Mouse (Mus musculus) kidney, adult 9 months (tissue): ENCODE data around the gene Clec2h.
"Not testable (repeated sequence)": the region's sequence is repeated elsewhere in the genome, so short reads cannot be mapped to it uniquely, and the experiment has no call there.

ENCODE experiments used
- DNase-seq: peaks from one replicate; pipeline ENCODE4 v3.0.0; 2022

Clec2h gene

DNA sequence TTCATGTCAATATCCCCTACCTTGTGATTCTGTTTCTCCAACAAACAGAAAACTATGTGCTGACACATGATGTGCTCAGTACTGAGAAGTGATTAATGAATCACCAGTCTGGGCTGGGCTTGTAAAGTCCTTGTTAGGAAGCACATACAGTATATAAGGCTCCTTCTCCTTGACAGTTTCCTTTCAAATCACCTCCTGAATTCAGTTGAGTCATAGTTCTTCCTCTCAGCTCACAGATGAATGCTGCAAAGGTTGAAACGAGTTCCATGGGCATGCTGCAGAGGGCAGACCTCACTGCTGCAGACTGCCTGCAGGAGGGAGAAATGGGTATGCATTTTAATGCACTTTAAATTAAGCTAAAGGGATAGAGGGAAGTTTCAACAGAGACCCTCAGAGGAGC lies at the start of gene Clec2h:
Clec2h (plus strand) TSS at position 180 of the 400 bp plus-strand sequence.
- DNase-seq, result peak; percentile 68

DNA sequence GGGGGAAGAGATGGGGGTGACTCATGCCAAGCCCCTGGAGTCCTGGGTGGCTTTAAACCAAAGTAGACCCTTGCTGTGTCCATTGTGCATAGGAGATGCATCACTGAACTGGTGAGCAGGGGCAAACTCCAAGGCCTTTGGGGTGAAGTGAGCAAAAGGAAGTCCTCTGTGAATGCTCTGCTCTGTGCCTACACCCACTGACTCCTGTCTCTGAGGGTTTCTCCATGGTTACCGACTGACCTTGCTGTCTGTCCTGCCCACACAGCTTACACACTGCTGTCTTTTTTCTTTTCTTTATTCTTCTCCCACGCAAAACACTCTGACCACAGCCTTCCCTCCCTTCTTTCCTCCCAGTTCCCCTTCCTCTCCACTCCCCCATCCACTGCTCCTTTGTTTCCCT lies 39.5 kb upstream of the Clec2h start:
- no peak for DNase-seq

GRCm38 (mm10) chr6:128623433-128623832 lies 38.8 kb upstream of the Clec2h start, which contains the start of gene Klrb1a:
TSS of gene Klrb1a (minus strand) at chr6:128623533.
- DNase-seq, result not testable (repeated sequence)

DNA sequence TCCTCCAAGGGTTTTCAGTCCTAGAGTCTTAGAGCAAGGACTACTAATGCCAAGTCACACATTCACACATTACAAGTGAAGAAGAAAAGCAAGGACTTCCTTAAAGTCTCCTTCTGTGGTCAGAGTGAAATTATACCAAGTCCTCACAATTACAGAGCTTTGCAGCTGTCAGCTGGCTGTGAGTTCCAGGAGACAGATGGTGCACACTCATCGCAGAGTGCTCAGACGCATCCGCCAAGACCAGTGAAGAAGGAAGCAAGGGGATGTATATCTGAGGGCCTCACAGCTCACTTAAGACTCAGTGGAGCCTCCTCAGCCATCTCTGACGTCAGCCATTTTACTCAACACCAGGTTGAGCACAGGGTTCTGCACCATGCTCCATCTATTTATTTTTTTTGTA lies 37.8 kb upstream of the Clec2h start:
- DNase-seq, result no peak

- DNase-seq, result not testable (repeated sequence)
Observed at GRCm38 (mm10) chr6:128625246-128625645, 36.9 kb upstream of the Clec2h start.

GRCm38 (mm10) chr6:128629771-128630739 lies 32.1 kb upstream of the Clec2h start:
- peak; percentile 66 for DNase-seq

DNA sequence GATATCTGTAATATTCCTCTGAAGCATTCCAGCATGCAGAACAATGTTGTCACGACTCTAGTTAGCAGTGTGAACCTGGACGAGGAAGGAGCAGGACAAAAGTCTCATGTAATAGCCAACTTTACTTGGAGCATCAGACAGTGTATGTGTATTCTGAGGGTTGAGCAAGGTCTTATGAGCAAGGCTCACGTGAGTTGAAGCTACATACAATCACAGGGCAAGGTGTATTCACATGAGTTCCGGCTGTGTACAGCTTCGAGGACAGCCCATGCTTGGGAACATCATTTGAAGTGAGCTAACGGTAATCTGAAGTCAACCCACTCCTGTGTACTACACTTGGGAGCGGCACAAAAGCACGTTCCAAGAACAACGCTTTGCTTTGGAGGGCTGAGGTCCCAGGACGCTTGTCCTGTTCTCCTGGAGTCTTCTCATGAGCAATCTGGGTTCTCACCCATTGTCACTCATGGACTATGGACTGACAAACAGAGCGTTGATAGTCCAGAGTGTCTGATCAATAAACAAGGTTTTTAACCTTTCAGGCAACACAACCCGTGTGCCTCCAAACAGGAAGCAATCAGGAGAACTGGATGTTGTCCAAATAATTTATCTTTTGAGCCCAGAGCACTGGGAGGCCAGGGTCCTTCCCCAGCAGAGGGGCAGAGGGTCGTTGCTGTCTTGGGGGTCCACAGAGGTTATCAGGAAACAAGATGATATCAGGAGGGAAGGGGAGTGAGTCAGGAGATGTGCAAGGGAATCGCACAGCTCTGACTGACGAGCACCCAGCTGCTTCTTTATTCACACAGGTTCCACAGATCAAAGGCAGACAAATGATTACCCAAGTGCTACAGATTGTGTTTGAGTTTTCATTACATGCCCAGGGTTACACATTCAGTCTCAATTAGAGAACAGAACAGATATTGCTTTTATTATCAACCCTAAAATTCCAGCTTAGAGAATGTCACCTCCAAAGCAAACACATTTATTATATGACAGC lies 31.0 kb upstream of the Clec2h start:
- not testable (repeated sequence) for DNase-seq

- no peak for DNase-seq
Observed at GRCm38 (mm10) chr6:128640673-128641072, 21.5 kb upstream of the Clec2h start.

DNA sequence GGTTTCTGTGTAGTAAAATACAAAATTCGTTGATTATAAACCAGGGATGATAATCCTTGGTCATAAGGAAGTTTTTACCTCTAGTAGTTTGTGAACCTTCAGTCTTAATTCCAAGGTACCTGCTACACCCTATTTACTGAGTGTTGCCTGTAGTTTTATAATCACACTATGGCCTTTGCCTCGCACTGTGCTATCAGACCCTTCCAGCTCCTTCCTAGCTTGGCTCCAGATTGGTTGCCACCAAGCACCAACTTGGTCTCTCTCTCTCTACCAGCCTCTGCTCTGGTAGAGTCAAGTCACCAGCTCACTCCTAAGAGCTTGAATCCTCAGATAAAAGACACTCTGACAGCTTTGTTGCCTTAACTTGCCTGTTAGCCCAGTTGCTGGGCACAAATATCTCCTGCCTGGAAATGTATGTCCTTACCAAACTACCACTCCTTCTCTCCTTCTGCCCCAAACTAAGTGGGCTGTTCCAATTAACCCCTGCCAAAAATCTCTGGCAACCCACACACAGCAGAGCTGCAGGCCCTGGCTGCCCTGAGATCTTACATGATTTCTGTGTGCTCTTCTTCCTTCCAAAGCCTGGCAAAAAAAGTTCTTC lies 21.0 kb upstream of the Clec2h start:
- no peak for DNase-seq

DNA sequence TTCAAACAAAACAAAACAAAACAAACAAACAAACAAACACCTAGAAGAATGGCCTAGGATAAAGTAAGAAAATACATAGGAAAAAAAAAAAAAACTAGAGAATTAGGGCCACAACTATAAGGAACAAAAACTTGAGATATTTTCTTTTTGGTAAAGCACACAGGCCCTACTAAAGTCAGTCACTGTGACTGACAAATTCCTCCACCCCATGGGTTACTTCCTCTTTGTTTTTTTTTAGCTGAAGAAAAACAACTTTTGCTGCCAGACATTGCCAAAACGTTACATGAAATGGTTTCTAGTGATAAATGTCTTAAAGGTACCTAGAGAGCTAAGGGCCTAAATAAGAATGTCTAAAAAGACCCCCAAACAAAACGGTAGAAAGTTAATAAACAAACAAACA lies 18.2 kb upstream of the Clec2h start:
- DNase-seq, result no peak

DNA sequence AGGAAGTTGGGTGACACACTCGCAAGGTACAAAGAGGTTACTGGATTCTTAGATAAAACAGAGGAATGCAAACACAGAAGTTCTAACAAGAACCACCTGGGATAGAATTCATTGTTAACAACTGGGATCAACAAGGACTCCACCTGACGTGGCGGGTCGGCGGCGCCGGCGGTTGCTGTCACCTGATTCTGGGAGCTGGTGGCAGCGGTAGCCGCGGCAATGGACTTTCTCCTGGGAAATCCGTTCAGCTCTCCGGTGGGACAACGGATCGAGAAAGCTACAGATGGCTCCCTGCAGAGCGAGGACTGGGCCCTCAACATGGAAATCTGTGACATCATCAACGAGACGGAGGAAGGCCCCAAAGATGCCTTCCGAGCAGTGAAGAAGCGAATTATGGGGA lies 17.5 kb upstream of the Clec2h start:
- DNase-seq, result not testable (repeated sequence)

DNA sequence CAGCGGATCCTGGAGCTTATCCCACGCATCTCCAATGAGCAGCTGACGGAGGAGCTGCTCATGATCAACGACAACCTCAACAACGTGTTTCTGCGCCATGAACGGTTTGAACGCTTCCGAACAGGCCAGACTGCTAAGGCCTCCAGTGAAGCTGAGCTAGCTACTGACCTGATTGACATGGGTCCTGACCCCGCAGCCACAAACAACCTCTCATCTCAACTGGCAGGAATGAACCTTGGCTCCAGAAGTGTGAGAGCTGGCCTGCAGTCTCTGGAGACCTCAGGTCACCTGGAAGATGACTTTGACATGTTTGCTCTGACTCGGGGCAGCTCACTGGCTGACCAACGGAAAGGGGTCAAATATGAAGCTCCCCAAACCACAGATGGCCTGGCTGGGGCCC lies 16.5 kb upstream of the Clec2h start:
- not testable (repeated sequence) for DNase-seq

- DNase-seq, result peak; percentile 56
Observed at GRCm38 (mm10) chr6:128649681-128650080, 12.5 kb upstream of the Clec2h start.

- DNase-seq, result peak; percentile 87
Observed at GRCm38 (mm10) chr6:128650187-128650586, 12.0 kb upstream of the Clec2h start.

DNA sequence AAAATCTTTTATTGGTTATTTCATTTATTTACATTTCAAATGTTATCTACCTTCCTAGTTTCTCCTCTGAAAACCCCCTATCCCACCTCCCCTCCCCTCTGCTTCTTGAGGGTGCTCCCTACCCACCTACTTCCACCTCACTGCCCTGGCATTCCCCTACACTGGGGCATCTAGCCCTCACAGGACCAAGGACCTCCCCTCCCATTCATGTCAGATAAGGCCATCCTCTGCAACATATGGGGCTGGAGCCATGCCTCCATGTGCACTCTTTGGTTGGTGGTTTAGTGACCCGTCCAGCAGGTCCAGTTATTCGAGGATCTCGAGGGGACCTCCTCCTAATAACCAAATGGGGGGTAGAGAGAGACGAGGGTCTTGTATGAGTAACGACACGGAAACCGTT lies 11.4 kb upstream of the Clec2h start:
- not testable (repeated sequence) for DNase-seq

GRCm38 (mm10) chr6:128652938-128653337 lies 9.2 kb upstream of the Clec2h start:
- DNase-seq, result no peak

DNA sequence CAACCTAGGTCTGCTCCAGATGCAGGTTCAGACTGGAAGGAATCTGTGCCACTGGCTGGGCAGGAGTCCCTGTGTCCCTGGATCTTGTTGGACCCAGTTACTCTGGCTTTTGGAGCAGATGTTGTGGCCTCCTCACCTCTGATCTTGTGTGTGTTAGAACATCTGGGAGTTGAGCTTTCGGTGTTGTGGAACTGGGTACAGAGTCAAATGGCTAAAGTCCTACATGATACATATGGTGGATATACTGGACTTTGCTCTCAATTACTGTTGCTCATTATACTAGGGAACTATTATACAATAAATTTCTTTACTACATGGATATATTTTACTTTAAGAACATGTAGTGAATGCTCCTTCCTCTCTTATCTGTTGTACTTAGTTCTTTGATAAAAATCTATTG lies 936 bp upstream of the Clec2h start:
- no peak for DNase-seq

GRCm38 (mm10) chr6:128669936-128670335 lies 7.8 kb downstream of the Clec2h start:
- DNase-seq, result no peak

GRCm38 (mm10) chr6:128679574-128679973 lies 17.4 kb downstream of the Clec2h start:
- no peak for DNase-seq

GRCm38 (mm10) chr6:128701691-128702090 lies 39.5 kb downstream of the Clec2h start:
- no peak for DNase-seq

DNA sequence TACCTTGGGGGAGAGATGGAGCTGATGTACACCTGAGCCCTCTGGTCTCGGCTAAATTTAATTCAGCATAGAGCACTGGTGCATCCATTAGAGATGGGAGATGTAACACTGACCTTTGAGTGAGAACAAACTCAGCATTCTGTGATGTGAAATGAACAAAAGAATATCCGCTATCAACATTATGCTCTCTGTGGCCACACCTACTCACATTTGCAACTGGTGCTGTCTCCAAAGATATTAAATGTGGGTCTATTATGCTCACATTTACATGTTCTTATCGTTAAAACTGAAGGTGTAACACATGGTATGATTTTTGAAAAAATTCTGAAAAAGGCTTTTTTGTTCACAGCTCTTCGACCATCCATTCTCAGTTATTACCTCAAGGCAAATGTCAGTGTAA lies 60.8 kb downstream of the Clec2h start, which contains the start of gene Klrb1:
Klrb1 (minus strand) TSS at position 101 of the 400 bp plus-strand sequence.
- DNase-seq, result no peak
